Mouse (Mus musculus): ENCODE data around the gene 4921517D22Rik. TPM values are rescaled to one million over a fixed set of nuclear protein-coding genes. Genes with fewer than 3 reads are reported as not detected.

The 4921517D22Rik gene
- polyA plus RNA-seq, 1 experiment from 2014 or later, result not detected

DNA sequence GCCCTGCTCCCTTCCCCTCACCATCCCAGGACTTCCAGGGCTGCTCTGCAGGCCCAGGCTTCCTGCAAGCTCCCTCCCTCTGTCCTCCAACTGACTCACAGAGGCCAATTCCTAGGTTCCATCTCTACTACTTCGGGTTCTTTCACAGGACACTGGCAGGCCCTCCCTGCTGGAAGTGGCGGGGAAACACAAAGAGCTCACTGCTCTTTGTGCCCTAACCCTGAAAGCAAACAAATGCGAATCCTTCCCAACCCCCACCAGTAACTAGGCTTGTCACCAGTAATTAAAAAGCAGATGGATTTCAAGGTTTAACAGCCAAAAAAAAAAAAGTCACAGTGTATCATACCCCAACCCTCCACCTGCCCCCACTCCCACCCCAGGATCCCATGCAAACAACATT, 19.7 kb downstream of the 4921517D22Rik start:
- Histone ChIP-seq H3K4me2 (replicated peaks; ENCODE audit: low read depth, low read length) (peak overlapping the region; percentile 49), H3K4me1 (ENCODE audit: control insufficient read depth, insufficient read depth, low read length) (peaks cover 11% of the 10 kb centered on the region), H3K27me3 (ENCODE audit: control insufficient read depth, insufficient read depth, low read length) (no peaks in the 10 kb centered on the region), H3K9me3 (ENCODE audit: control insufficient read depth, low read depth, low read length) (no peaks in the 10 kb centered on the region), H3K4me3 (ENCODE audit: low read depth, low read length) (peak overlapping the region; percentile 71), H3K9ac (replicated peaks; ENCODE audit: low read depth, low read length) (no peak overlapping the region), H3K36me3 (ENCODE audit: control insufficient read depth, insufficient read depth, low read length) (no peaks in the 10 kb centered on the region), H3K27ac (ENCODE audit: low read length) (no peak overlapping the region)
- ATAC-seq (ENCODE audit: insufficient number of reproducible peaks, insufficient read depth, low FRiP score, low read depth), result no peak
- 13% methylated on average over 3 of the region's 3 CpGs for WGBS

DNA sequence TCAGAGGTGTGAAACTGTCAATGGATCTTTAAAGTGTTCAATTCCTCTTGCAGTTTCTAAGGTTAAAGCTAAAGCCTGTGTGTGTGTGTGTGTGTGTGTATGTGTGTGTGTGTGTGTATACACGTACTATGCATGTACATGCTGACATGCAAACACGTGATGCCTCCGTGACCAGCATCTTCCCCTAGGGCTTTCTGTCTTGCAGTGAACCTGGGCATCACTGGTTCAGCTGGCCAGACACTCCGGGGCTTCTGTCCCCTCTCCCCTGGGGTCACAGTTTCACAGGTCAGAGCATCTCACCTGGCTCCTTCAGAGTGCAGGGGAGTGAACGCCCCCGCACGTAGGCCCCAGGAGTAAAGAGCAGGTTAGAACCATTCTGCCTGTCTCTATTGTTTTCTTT, 20.3 kb downstream of the 4921517D22Rik start:
- Histone ChIP-seq H3K27me3 (ENCODE audit: control insufficient read depth, insufficient read depth, low read length) (no peaks in the 10 kb centered on the region), H3K9ac (replicated peaks; ENCODE audit: low read depth, low read length) (no peak overlapping the region), H3K4me1 (ENCODE audit: control insufficient read depth, insufficient read depth, low read length) (peaks cover 15% of the 10 kb centered on the region), H3K4me3 (ENCODE audit: low read depth, low read length) (no peak overlapping the region), H3K9me3 (ENCODE audit: control insufficient read depth, low read depth, low read length) (no peaks in the 10 kb centered on the region), H3K27ac (ENCODE audit: low read length) (no peak overlapping the region), H3K4me2 (replicated peaks; ENCODE audit: low read depth, low read length) (peak overlapping the region; percentile 49), H3K36me3 (ENCODE audit: control insufficient read depth, insufficient read depth, low read length) (no peaks in the 10 kb centered on the region)
- WGBS, result 51% methylated on average over 7 of the region's 7 CpGs
- ATAC-seq (ENCODE audit: insufficient number of reproducible peaks, insufficient read depth, low FRiP score, low read depth), result no peak

GRCm38 (mm10) chr13:59672248-59672647, 21.7 kb downstream of the 4921517D22Rik start:
- no peak for ATAC-seq (ENCODE audit: insufficient number of reproducible peaks, insufficient read depth, low FRiP score, low read depth)
- H3K9me3 ChIP-seq (ENCODE audit: control insufficient read depth, low read depth, low read length), result no peaks in the 10 kb centered on the region
- H3K27me3 ChIP-seq (ENCODE audit: control insufficient read depth, insufficient read depth, low read length), result no peaks in the 10 kb centered on the region
- peaks cover 17% of the 10 kb centered on the region for H3K4me1 ChIP-seq (ENCODE audit: control insufficient read depth, insufficient read depth, low read length)
- no peak overlapping the region for H3K4me3 ChIP-seq (ENCODE audit: low read depth, low read length)
- 65% methylated on average over 6 of the region's 6 CpGs for WGBS
- H3K27ac ChIP-seq (ENCODE audit: low read length), result no peak overlapping the region
- no peaks in the 10 kb centered on the region for H3K36me3 ChIP-seq (ENCODE audit: control insufficient read depth, insufficient read depth, low read length)
- H3K4me2 ChIP-seq (replicated peaks; ENCODE audit: low read depth, low read length), result no peak overlapping the region
- H3K9ac ChIP-seq (replicated peaks; ENCODE audit: low read depth, low read length), result no peak overlapping the region

DNA sequence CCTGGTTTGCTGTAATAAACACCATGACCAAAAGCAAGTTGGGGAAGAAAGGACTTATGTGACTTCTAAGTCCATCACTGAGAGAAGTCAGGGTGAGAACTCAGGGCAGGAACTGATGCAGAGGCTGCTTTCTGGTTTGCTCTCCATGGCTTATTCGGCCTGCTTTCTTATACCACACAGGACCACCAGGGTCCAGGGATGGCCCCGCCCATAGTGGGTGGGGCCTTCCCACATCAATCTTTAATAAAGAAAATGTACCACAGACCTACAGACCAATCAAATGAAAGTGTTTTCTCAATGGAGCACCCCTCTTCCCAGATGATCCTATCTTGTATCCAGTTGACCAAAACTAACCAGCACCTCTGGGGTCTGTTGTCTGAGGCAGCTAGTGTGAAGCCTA, 22.4 kb downstream of the 4921517D22Rik start:
- Histone ChIP-seq H3K27ac (ENCODE audit: low read length) (no peak overlapping the region), H3K27me3 (ENCODE audit: control insufficient read depth, insufficient read depth, low read length) (no peaks in the 10 kb centered on the region), H3K4me3 (ENCODE audit: low read depth, low read length) (no peak overlapping the region), H3K4me2 (replicated peaks; ENCODE audit: low read depth, low read length) (no peak overlapping the region), H3K9me3 (ENCODE audit: control insufficient read depth, low read depth, low read length) (no peaks in the 10 kb centered on the region), H3K9ac (replicated peaks; ENCODE audit: low read depth, low read length) (no peak overlapping the region), H3K36me3 (ENCODE audit: control insufficient read depth, insufficient read depth, low read length) (no peaks in the 10 kb centered on the region), H3K4me1 (ENCODE audit: control insufficient read depth, insufficient read depth, low read length) (peaks cover 17% of the 10 kb centered on the region)
- no peak for ATAC-seq (ENCODE audit: insufficient number of reproducible peaks, insufficient read depth, low FRiP score, low read depth)
- WGBS, result 68% methylated on average over 2 of the region's 2 CpGs

GRCm38 (mm10) chr13:59669946-59670345, 24.0 kb downstream of the 4921517D22Rik start:
- Histone ChIP-seq H3K9ac (replicated peaks; ENCODE audit: low read depth, low read length) (no peak overlapping the region), H3K4me1 (ENCODE audit: control insufficient read depth, insufficient read depth, low read length) (peaks cover 17% of the 10 kb centered on the region), H3K4me3 (ENCODE audit: low read depth, low read length) (no peak overlapping the region), H3K27me3 (ENCODE audit: control insufficient read depth, insufficient read depth, low read length) (no peaks in the 10 kb centered on the region), H3K27ac (ENCODE audit: low read length) (no peak overlapping the region), H3K36me3 (ENCODE audit: control insufficient read depth, insufficient read depth, low read length) (no peaks in the 10 kb centered on the region; the same call in 1 of the 2 replicates), H3K9me3 (ENCODE audit: control insufficient read depth, low read depth, low read length) (no peaks in the 10 kb centered on the region), H3K4me2 (replicated peaks; ENCODE audit: low read depth, low read length) (no peak overlapping the region)
- no peak for ATAC-seq (ENCODE audit: insufficient number of reproducible peaks, insufficient read depth, low FRiP score, low read depth)
- WGBS, result 91% methylated on average over 10 of the region's 10 CpGs

DNA sequence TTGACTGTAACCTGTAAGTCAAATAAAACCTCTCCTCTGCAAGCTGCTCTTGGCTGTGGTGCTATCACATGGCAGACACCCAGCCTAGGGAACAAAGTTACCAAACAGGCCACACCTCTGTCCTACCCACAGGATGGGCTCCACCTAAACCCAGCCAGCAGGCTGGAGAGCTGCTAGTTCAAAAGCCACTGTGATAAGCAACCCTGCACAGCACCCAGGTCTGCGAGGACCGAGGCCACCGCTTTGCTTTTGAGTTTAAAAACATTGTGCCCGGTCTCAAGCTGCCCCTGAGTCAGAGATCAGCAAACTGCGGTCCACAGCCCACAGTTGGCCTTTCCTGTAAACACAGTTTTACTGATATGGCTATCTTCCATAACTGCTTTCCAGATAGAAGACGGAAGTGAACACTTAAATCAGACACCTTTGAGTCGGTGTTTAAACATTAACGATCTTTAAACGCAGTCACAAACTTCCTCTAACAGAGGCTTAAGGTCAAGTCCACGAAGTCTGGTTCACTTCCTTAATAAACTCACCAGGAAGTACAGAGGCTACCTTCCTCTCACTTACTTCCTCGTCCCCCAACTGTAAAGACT, 25.3 kb downstream of the 4921517D22Rik start:
- Histone ChIP-seq H3K36me3 (ENCODE audit: control insufficient read depth, insufficient read depth, low read length) (peaks cover 6% of the 10 kb centered on the region), H3K4me3 (ENCODE audit: low read depth, low read length) (no peak overlapping the region), H3K4me1 (ENCODE audit: control insufficient read depth, insufficient read depth, low read length) (peaks cover 8% of the 10 kb centered on the region), H3K27me3 (ENCODE audit: control insufficient read depth, insufficient read depth, low read length) (no peaks in the 10 kb centered on the region), H3K4me2 (replicated peaks; ENCODE audit: low read depth, low read length) (no peak overlapping the region), H3K9ac (replicated peaks; ENCODE audit: low read depth, low read length) (no peak overlapping the region), H3K27ac (ENCODE audit: low read length) (peak overlapping the region; percentile 75), H3K9me3 (ENCODE audit: control insufficient read depth, low read depth, low read length) (no peaks in the 10 kb centered on the region)
- peak; percentile 91 for ATAC-seq (ENCODE audit: insufficient number of reproducible peaks, insufficient read depth, low FRiP score, low read depth)
- 41% methylated on average over 11 of the region's 11 CpGs for WGBS

GRCm38 (mm10) chr13:59667763-59668162, 26.1 kb downstream of the 4921517D22Rik start:
- WGBS, result 84% methylated on average over 5 of the region's 5 CpGs
- Histone ChIP-seq H3K4me1 (ENCODE audit: control insufficient read depth, insufficient read depth, low read length) (0 out of 2 replicates have a peak, but pooled peaks cover 6% of the 10 kb centered on the region), H3K36me3 (ENCODE audit: control insufficient read depth, insufficient read depth, low read length) (peaks cover 6% of the 10 kb centered on the region), H3K9me3 (ENCODE audit: control insufficient read depth, low read depth, low read length) (no peaks in the 10 kb centered on the region), H3K27me3 (ENCODE audit: control insufficient read depth, insufficient read depth, low read length) (no peaks in the 10 kb centered on the region), H3K27ac (ENCODE audit: low read length) (0 out of 2 replicates have a peak overlapping the region, but pooled peaks have one; percentile 18), H3K4me2 (replicated peaks; ENCODE audit: low read depth, low read length) (no peak overlapping the region), H3K9ac (replicated peaks; ENCODE audit: low read depth, low read length) (no peak overlapping the region), H3K4me3 (ENCODE audit: low read depth, low read length) (no peak overlapping the region)
- ATAC-seq (ENCODE audit: insufficient number of reproducible peaks, insufficient read depth, low FRiP score, low read depth), result no peak

GRCm38 (mm10) chr13:59663939-59664712, 29.8 kb downstream of the 4921517D22Rik start:
- peaks cover 6% of the 10 kb centered on the region for H3K36me3 ChIP-seq (ENCODE audit: control insufficient read depth, insufficient read depth, low read length)
- H3K9ac ChIP-seq (replicated peaks; ENCODE audit: low read depth, low read length), result no peak overlapping the region
- H3K4me1 ChIP-seq (ENCODE audit: control insufficient read depth, insufficient read depth, low read length), result 0 out of 2 replicates have a peak, but pooled peaks cover 6% of the 10 kb centered on the region
- H3K4me2 ChIP-seq (replicated peaks; ENCODE audit: low read depth, low read length), result no peak overlapping the region
- no peak overlapping the region for H3K4me3 ChIP-seq (ENCODE audit: low read depth, low read length)
- WGBS, result 86% methylated on average over 19 of the region's 19 CpGs
- H3K9me3 ChIP-seq (ENCODE audit: control insufficient read depth, low read depth, low read length), result no peaks in the 10 kb centered on the region
- no peak for ATAC-seq (ENCODE audit: insufficient number of reproducible peaks, insufficient read depth, low FRiP score, low read depth)
- H3K27me3 ChIP-seq (ENCODE audit: control insufficient read depth, insufficient read depth, low read length), result no peaks in the 10 kb centered on the region
- H3K27ac ChIP-seq (ENCODE audit: low read length), result no peak overlapping the region

Data from stomach, embryonic 14.5 days (tissue).